Mouse (Mus musculus): ENCODE measurements around the gene Med22. TPM values are rescaled to one million over a fixed set of nuclear protein-coding genes. Genes with fewer than 3 reads are reported as not detected.

Gene Med22
- 20.6 TPM for total RNA-seq (2023)

DNA sequence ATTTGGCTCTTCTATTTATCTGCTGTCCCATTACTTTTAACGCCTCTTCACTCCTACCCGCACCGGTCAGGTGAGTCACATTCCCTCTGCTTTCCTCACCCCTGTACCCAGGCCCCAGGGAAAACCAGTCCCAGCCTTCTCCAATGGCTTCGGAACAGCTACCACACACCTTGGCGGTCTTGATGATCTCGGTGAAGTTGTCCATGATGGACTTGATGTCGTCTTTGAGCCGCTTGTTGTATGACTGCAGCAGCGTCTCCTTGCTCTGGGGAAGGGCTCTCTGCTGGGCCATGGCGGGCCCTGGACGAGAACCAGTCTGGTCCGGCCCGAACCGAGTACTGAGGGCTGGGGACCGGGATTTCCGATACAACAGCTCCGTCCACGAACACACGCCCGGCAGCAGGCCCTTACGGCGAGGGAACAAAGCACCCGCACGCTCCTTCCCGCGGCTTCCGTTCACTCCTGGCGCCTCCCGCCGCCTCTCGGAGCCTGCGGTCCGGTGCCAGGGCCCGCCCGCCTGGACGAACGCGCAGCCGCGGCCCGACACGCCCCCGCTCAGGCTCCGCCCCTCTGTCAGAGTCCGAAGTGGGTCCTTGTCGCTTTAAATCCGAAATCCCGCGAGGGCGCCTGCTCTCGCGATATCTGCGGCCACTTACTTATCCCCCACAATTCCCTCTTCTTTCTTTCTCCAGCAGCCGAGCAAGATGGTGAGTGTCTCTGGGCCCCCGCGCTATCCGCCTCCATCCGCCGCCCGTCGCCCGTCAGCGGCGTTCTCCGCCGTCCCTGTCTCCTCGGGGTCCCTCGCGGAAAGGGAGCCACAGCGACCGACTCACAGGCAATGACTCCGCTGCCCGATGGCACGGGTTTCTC is at the start of gene Med22, which contains the start of gene Rpl7a:
Med22 (minus strand) TSS at position 554 of the 870 bp plus-strand sequence.
Rpl7a (plus strand) TSS at position 641 of the 870 bp plus-strand sequence.

DNA sequence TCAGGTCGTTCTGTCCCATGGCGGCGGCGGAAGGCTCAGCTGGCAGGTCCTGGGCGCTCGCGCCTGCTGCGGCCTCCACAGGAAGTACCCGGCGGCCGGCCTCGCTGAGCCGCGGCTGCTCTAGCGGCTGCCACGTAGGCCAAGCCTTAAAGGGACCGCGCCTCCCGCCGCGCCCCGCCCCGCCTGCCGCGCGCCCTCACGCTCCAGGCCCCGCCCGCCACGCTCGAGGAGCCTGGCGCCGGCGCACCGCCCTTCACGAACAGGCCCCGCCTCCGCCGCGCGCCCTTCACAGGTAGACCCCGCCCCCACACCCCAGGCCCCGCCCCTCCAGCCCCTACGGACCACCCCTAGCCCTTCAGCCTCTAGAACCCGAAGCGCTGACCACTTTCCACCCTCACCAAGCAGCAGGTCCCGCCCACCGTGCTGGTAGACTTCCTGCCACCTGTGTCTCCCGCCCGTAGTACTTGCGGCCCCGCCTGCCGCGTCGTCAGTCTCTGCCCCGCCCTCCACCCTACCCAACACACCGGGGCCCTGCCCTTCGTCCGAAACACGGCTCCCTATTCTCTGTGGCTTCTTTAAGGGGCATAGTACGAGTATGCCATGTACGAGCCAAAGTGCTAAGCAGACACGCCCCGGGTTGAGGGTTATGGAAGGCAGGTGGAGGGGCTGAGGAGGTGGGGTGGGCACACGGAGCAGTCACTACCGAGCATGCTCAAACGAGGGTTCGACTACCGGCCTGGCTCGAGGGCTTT is 23.0 kb upstream of the Med22 start, which contains the start of the genes Surf4 and Stkld1:
Surf4 (minus strand) TSS at position 625 of the 752 bp plus-strand sequence.
Stkld1 (plus strand) TSS at position 744 of the 752 bp plus-strand sequence.

DNA sequence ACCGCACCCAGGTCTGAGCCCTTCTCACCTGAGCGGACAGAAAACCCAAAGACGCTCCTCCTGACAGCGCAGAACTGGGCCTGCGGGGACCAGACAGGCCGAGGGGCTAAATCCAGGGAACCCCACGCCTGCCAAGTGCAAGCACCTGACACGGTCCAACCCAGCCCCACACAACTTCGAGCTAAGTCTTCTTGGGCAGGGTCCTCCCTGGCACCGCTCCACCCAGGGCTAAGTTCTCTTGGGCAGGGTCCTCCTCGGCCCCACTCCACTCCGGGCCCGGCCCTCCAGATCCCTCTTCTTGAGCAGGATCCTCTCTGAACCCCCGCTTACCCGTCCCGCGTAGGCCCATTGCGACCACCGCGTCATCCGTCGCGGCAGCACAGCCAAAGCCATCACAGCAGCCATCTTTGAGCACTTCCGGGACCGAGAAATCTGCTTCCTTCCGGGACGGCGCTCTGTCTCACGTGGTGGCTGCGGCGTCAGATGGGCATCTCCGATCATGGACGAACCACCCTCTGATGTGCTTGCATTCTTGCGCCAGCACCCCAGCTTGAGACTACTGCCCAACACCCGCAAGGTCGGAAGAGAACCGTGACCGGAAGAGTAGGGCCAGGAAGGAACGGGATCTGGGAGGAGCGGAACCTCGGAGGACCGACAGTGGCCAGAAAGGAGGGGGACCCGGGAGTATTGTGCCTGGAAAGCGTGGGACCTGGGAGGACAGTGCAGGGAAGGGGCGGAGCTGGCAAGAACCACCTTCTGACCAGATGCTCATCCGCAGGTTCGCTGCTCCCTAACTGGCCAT is 5.7 kb upstream of the Med22 start, which contains the start of the genes Surf2 and Surf1:
Surf2 (plus strand) TSS at position 441 of the 802 bp plus-strand sequence.
Surf1 (minus strand) TSS at position 604 of the 802 bp plus-strand sequence.

DNA sequence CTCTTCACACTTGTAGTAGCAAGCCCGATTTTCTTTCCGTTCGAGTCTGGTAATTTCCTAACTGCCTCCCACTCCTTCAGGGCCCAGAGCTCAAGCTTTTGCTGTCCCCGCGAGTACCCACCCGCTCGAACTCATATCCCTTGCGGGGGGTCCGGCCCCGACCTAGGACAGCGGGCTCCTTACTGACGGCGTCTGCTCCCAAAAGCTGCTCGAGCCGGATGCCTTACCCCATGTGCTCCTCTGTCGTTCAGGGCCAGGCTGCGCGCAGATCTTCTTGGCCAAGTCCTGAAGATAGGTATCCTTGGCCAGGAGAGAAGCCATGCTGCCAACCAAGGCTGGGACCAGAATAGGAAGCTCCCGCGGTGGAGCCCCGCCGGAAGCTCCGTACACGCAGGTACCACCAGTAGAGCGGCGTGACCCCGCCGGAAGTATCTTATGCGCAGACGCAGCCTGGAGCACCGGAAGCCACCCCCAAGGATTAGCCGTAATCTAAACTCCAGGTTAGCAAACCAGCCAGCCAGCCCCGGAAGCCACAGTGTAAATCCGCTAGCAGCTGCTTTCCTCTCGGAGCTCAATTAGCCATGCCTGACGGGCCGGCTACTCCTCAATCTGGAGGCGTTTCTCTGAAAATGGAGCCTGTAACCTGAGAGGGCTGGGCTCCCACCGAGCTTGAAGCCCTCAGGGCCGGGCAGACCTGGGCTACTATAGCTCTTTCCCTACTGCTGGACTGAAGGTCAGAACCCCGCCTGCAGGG is 7.8 kb downstream of the Med22 start, which contains the start of gene Surf6:
Surf6 (minus strand) TSS at position 413 of the 754 bp plus-strand sequence.

DNA sequence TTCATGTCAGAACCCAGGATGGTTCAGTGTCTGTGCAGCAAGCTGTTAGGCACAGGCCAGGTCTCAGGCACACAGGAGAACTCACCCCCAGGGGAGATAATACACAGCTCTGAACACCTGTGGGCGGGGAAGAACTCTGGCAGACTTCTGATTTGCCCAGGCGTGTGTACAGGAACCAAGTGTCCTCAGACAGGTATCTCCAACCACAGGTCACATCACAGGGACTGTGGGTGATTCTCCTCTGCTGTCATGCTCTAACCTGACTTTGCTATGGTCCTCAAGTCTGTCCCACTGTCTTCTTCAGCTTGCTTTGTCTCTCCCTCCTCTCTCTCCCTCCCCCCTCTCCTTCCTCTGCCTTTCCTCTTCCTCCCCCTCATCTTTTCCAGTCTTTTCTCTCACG is 45.6 kb downstream of the Med22 start, which contains the start of gene Abo:
Abo (minus strand) TSS at position 101 of the 400 bp plus-strand sequence.

Other genes with a start within 250 kb of the Med22 start
- 3.5 TPM for gene Lcn4, start 239.4 kb downstream of the Med22 start, total RNA-seq (2023)
- not detected for gene Abo, start 45.7 kb downstream of the Med22 start, total RNA-seq (2023)
- 59.3 TPM for gene Surf6, start 7.8 kb downstream of the Med22 start, total RNA-seq (2023)
- gene Rpl7a, start 87 bp upstream of the Med22 start, total RNA-seq (2023), result 873 TPM
- 42.9 TPM for gene Surf2, start 5.7 kb upstream of the Med22 start, total RNA-seq (2023)
- 67.4 TPM for gene Surf1, start 5.9 kb upstream of the Med22 start, total RNA-seq (2023)
- 75.3 TPM for gene Surf4, start 23.3 kb upstream of the Med22 start, total RNA-seq (2023)
- not detected for gene Stkld1, start 23.4 kb upstream of the Med22 start, total RNA-seq (2023)
- gene Rexo4, start 53.7 kb upstream of the Med22 start, total RNA-seq (2023), result 72.2 TPM
- gene Adamts13, start 62.7 kb upstream of the Med22 start, total RNA-seq (2023), result not detected
- gene Cacfd1, start 99.2 kb upstream of the Med22 start, total RNA-seq (2023), result 37.2 TPM
- 1.6 TPM for gene Slc2a6, start 117.3 kb upstream of the Med22 start, total RNA-seq (2023)
- gene Mymk, start 161.5 kb upstream of the Med22 start, total RNA-seq (2023), result not detected
- 0.59 TPM for gene Adamtsl2, start 168.7 kb upstream of the Med22 start, total RNA-seq (2023)
- gene Fam163b, start 231.8 kb upstream of the Med22 start, total RNA-seq (2023), result 0.18 TPM

Measured in CD4-positive naive resting alpha-beta T cell, adult 57 days (primary cell).